Mouse (Mus musculus) layer of hippocampus, adult 18-20 months (tissue): ENCODE measurements around the gene Odam. TPM values are rescaled to one million over a fixed set of nuclear protein-coding genes. Genes with fewer than 3 reads are reported as not detected.

ENCODE experiments used
- DNase-seq, 2 experiments: peaks; one replicate each; pipeline ENCODE4 v3.0.0; 2022; ENCODE audit warnings: low spot score in 2 of 2
- long read RNA-seq: library from polyadenylated mRNA; stranded (forward); transcript quantifications from one replicate; pipeline ENCODE4 v2.0.0, GENCODE M21; 2021
- total RNA-seq, 2 experiments: library from RNA; stranded (reverse); gene quantifications; 2 replicates each; pipeline ENCODE4 v1.2.3; 2021

Odam gene
- not detected for total RNA-seq
- long read RNA-seq: 0 reads

DNA sequence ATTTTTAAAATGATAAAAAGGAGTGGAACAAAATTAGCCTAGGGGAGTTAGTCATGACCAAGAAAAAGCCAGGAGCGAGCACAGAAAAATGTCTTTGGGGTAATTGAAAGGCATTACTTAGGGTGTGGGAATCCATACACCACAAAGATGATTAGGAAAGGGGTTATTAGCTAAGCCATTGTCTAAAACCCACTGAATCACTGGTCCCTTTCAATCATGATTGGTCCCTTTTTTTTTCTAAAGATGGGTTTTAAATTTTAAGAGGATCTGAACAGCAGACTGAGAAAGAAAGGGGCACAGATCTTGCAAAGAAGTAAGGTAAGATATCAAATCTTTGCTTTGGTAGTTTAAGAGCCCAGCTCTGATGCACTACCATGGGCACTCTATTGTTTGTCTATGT lies at the start of gene Odam:
Odam (plus strand) TSS at position 301 of the 400 bp plus-strand sequence.
- no peak for DNase-seq

DNA sequence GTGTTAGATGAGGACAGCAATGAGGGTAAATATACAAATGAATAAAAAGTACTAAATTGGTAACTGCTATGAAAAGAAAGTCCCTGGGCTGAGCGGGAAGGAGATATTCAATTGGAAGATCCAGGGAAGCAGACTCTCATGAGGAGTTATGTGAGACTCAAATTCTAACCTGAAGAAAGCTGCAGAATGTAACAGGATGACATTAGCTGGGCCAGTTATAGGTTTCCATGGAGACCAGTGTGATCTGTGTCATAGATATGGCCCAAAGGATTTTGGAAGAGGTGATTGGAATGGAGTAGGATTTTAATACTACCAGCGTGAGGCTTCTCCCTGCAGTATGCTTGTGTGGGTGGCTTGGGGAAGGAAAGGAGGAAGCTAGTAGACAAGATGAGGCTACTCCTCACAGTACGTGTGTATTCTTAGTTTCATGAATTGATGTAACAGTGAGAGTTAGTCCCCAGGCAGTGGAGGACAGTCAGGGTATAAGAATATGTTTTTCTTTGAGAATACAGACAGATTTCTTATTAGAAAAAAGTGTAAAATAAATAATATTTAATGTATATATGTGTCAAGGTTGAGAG lies 29.6 kb upstream of the Odam start:
- no peak for DNase-seq

DNA sequence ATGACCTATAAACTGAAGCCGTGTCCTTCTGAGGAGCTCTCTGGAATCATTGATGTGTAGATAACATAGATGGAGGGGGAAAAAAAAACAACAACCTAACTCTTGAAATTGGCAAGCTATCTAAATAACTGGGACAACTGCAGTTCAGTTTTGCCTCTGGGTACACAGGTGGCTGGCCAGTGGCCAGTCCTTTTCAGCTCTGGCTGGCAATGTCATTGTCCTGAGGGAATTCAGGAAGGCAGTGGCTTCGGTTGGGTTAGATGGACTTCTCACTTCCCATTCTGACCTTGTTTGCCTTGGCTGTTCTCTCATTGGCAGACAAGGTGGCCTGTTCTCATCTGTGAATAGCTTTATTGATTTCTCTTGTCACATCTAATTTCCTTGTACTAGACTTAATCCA lies 14.7 kb upstream of the Odam start:
- DNase-seq: no peak

DNA sequence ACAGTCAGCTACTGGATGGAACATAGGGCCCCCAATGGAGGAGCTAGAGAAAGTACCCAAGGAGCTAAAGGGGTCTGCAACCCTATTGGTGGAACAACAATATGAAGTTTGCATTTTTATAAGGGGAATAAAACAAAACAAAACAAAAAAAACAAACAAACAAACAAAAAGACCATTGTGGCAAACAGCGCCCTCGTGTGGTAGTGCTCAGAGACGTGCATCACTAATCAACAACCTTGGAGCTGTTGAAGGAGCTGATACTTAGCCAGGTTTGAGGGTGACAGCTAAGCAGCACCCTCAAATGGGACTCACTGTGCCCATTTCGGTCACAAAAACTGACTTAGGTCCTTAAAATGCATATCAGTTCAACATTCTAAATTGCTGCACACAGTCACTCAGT lies 13.4 kb upstream of the Odam start:
- no peak for DNase-seq

DNA sequence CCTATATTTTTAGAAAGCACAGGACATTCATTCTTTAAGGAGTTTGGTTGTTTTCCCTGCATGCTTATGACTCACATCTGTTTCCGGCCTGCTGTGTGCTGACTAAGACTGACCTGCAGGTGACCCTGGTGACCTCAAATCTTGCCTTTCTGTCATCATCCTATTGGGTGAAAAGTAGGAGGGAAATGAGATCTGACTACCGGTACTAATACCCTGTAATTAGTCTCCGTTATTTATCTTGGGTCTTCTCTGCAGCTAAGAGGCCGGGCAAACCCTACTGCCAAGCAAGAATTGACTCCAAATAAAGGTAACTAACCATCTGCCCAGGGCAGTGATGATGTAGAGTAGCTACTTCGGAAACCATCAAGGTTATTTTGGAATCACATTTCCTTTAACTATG lies 40.5 kb downstream of the Odam start, which contains the start of gene Csn3:
Csn3 (plus strand) TSS at position 208 of the 400 bp plus-strand sequence.
- no peak for DNase-seq

DNA sequence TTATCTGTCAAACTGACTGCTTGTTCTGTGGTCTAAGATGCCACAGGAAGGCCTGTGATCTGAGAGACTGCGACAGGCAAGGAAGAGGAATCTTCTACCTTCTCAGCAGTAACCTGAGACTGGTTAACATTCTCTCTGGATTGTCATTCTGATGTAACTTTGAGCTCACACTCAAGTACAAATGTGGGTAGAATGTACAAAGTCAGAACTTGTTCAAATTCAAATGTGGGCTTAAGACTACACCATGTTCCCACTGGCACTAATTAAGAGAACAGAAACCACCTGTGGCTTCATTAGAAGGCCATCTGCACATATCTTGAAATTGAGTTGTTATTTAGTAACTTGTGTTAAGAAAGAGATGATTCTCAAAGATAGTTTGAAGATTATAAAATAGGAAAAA lies 46.8 kb downstream of the Odam start:
- peak in 1 of 2 experiments; percentile 29 for DNase-seq

DNA sequence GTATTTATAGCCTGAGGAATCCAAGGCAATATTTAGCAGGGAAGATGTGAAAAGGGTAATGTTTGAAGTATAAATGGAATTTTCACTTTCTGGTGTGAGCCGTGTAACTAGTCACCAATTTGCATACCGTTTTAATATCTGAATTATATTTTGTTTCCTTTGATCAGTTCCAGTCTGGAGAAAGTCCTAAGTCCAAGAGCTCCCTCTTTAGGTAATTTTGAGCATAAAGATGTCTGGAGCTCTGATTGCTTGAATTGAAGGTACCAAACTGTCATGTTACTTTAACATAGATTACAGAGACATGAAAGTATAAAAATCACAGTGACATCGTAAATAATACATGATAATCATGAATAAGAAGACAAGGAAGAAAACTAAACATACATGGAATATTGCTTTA lies 55.9 kb downstream of the Odam start:
- peak in 1 of 2 experiments; percentile 51 for DNase-seq

DNA sequence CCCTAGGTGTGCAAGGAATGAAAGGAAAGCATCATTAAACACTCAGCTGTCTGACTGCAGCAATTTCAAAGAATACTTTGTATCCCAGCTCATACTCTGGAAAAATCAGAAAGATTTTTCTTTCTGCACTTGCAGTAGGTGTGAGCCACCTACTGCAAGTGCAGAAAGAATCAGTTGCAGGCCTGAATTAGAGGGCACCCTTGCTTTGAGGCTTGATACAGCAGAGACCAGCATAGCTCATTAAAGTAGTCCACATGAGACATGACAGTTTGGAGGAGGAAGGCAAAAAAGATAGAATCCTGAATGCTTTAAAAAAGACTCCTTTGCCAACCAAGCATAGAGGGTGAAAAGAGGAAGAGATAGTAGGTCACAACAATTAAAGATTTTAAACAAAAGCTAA lies 57.7 kb downstream of the Odam start:
- no peak for DNase-seq

Other genes with a start within 250 kb of the Odam start
- gene Csn1s1, start 218.8 kb upstream of the Odam start, total RNA-seq: not detected
- not detected for gene Csn2, start 185.4 kb upstream of the Odam start, total RNA-seq
- not detected for gene Csn1s2a, start 110.5 kb upstream of the Odam start, total RNA-seq
- gene Csn1s2b, start 76.9 kb upstream of the Odam start, total RNA-seq: not detected
- gene Prr27, start 59.3 kb upstream of the Odam start, total RNA-seq: not detected
- not detected for gene Csn3, start 40.5 kb downstream of the Odam start, total RNA-seq
- gene 2310003L06Rik, start 84.4 kb downstream of the Odam start, total RNA-seq: not detected
- gene Gm28434, start 84.5 kb downstream of the Odam start, total RNA-seq: not detected
- gene Cabs1, start 94.4 kb downstream of the Odam start, total RNA-seq: not detected
- gene Smr3a, start 117.5 kb downstream of the Odam start, total RNA-seq: not detected
- not detected for gene Smr2, start 201.5 kb downstream of the Odam start, total RNA-seq
- not detected for gene Gm11116, start 226.5 kb downstream of the Odam start, total RNA-seq